ENCODE assay signal across 28 mouse cellular contexts in the genomic region with DNA sequence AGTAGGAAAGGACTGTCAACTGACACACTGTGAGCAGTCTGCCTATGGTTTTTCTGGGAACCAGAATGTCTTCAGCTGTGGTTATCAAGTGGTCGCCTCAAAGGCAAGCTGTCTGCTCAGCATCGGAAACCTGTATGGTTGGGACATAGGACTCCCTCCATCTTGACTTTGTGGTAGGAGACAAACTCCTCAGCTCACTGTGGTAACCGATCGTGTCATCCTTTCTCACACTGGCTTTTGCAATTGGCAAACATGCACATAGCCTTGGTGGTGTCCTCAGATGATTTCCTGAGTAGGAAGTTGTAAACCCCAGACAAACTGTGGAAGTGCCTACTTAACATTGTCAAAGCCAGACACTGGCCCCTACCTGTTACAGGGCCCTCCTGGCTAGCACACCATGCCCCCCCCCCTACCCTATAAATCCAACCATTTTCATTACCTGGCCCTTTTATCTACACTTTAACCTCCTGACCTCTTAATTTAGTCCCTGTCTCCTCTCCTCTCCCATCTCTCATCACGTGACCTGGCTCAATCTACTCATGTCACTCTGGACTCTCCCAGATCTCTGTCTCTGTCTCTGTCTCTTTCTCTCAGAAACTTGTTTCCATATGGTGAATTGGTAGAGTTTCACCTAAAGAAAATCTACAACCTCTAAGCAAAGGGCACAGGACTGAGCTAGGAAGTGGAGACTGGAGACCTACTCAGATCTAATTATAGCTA. TPM values are rescaled to one million over a fixed set of nuclear protein-coding genes. Genes with fewer than 3 reads are reported as not detected.
DNase-seq lines count a peak whose midpoint lies in the region; ATAC-seq and TF ChIP-seq lines count a peak whose summit lies in the region.
"Had no signal": no experiment of that assay in that cellular context is flagged by ENCODE, and none has a peak within 500 bp of the region (broad histone marks: within the 10 kb centered on the region; RNA-seq: fewer than 3 reads in every experiment).

No protein-coding gene starts in this region.

- TF ChIP-seq RAD21 in CH12.LX (IDR thresholded peaks at IDR 0.05; ENCODE audit: low read depth, low read length): no peak

- H3K4me1 ChIP-seq in CH12.LX (ENCODE audit: control insufficient read depth in 1 of 2, insufficient read depth in 2 of 2): no peaks in the 10 kb centered on the region
- no peaks in the 10 kb centered on the region for H3K4me1 ChIP-seq in forebrain, embryonic 15.5 days
- H3K4me1 ChIP-seq in midbrain, postnatal 0 days (ENCODE audit: insufficient read depth, low read length): no peaks in the 10 kb centered on the region
- H3K4me1 ChIP-seq: embryonic facial prominence, embryonic 10.5 days; heart, embryonic 15.5 days; intestine, embryonic 15.5 days had no signal

- H3K4me3 ChIP-seq in C2C12 (ENCODE audit: insufficient read depth, poor library complexity, severe bottlenecking) (no peak overlapping the region), CH12.LX (replicated peaks in 1 of 3; ENCODE audit: low read depth in 2 of 3, low read length in 2 of 3, poor library complexity in 1 of 3) (no peak overlapping the region)
- no peak overlapping the region for H3K4me3 ChIP-seq in forebrain, embryonic 15.5 days
- H3K4me3 ChIP-seq in midbrain, postnatal 0 days (ENCODE audit: low read depth, low read length): no peak overlapping the region
- H3K4me3 ChIP-seq: embryonic facial prominence, embryonic 10.5 days; erythroblast, embryonic 14.5 days; forebrain, embryonic 10.5 days; heart, adult 2 months; heart, embryonic 15.5 days; intestine, embryonic 15.5 days had no signal

- H3K9ac ChIP-seq in CH12.LX (ENCODE audit: insufficient read depth, low read depth): no peak overlapping the region
- H3K9ac ChIP-seq in forebrain, embryonic 15.5 days (replicated peaks): no peak overlapping the region
- no peak overlapping the region for H3K9ac ChIP-seq in midbrain, postnatal 0 days (replicated peaks; ENCODE audit: low read length, poor library complexity, severe bottlenecking)
- H3K9ac ChIP-seq: heart, embryonic 15.5 days; hindbrain, embryonic 14.5 days; intestine, embryonic 15.5 days had no signal

- H3K36me3 ChIP-seq in C2C12 (ENCODE audit: control insufficient read depth, insufficient read depth) (no peaks in the 10 kb centered on the region), CH12.LX (replicated peaks in 1 of 2; ENCODE audit: control insufficient read depth in 1 of 2, insufficient read depth in 1 of 2, low read length in 1 of 2) (no peaks in the 10 kb centered on the region)
- no peaks in the 10 kb centered on the region for H3K36me3 ChIP-seq in forebrain, embryonic 15.5 days
- H3K36me3 ChIP-seq in midbrain, postnatal 0 days (ENCODE audit: insufficient read depth, low read length): no peaks in the 10 kb centered on the region
- H3K36me3 ChIP-seq: embryonic facial prominence, embryonic 10.5 days; forebrain, embryonic 10.5 days; heart, embryonic 15.5 days; intestine, embryonic 15.5 days had no signal

- in situ Hi-C loops in CH12.LX (cut with MboI; ENCODE audit: low pct_ligation_motif_present, low pct_unique_long_range_greater_than_20kb, low sequenced_read_pairs): no loop called here

- peaks cover 2% of the 10 kb centered on the region for H3K27me3 ChIP-seq in C2C12 (ENCODE audit: control insufficient read depth, insufficient read depth, insufficient read length)
- peaks cover 47% of the 10 kb centered on the region for H3K27me3 ChIP-seq in CH12.LX (replicated peaks)
- H3K27me3 ChIP-seq in forebrain, embryonic 15.5 days: peaks cover 23% of the 10 kb centered on the region
- H3K27me3 ChIP-seq in midbrain, postnatal 0 days (ENCODE audit: insufficient read depth, low read length): peaks cover 18% of the 10 kb centered on the region

- no peak overlapping the region for H3K27ac ChIP-seq in CH12.LX (ENCODE audit: insufficient read depth, low read depth)
- H3K27ac ChIP-seq in forebrain, embryonic 15.5 days (replicated peaks): no peak overlapping the region
- no peak overlapping the region for H3K27ac ChIP-seq in midbrain, postnatal 0 days (ENCODE audit: low read depth, low read length)
- H3K27ac ChIP-seq: embryonic facial prominence, embryonic 10.5 days; forebrain, embryonic 10.5 days; heart, adult 2 months; heart, embryonic 15.5 days; hindbrain, embryonic 14.5 days; intestine, embryonic 15.5 days had no signal

- TF ChIP-seq POLR2A in CH12.LX (IDR thresholded peaks at IDR 0.05; ENCODE audit: low read depth, low read length): no peak

- 87% methylated on average over 5 of the region's 5 CpGs for WGBS in forebrain, embryonic 15.5 days
- WGBS in midbrain, postnatal 0 days: 86% methylated on average over 5 of the region's 5 CpGs

- DNase-seq in CH12.LX (ENCODE audit: extremely low read depth) (no peak), adipocyte (ENCODE audit: low spot score) (no peak)
- DNase-seq in midbrain, postnatal 0 days (ENCODE audit: low spot score): no peak
- no peak for DNase-seq in ovary, adult 18-20 months (ENCODE audit: low spot score)
- DNase-seq: adrenal gland, adult 2 months; adrenal gland, postnatal 36 days; B cell, adult 2 months; cerebellum, adult 11 months; cerebellum, adult 8-10 months; cerebellum, postnatal 14 days; gastrocnemius, postnatal 10 days; heart, adult 2 months; heart, postnatal 14 days had no signal

- no peak overlapping the region for H3K4me2 ChIP-seq in CH12.LX (ENCODE audit: insufficient read depth, low read depth, poor library complexity, severe bottlenecking)
- no peak overlapping the region for H3K4me2 ChIP-seq in forebrain, embryonic 15.5 days (replicated peaks)
- no peak overlapping the region for H3K4me2 ChIP-seq in midbrain, postnatal 0 days (ENCODE audit: low read depth, low read length, poor library complexity, severe bottlenecking)
- H3K4me2 ChIP-seq: heart, embryonic 11.5 days; heart, embryonic 15.5 days; hindbrain, embryonic 14.5 days; intestine, embryonic 15.5 days had no signal

- H3K9me3 ChIP-seq in CH12.LX (replicated peaks; ENCODE audit: low read length): no peaks in the 10 kb centered on the region
- no peaks in the 10 kb centered on the region for H3K9me3 ChIP-seq in forebrain, embryonic 15.5 days
- no peaks in the 10 kb centered on the region for H3K9me3 ChIP-seq in midbrain, postnatal 0 days (ENCODE audit: low read length)
- H3K9me3 ChIP-seq: embryonic facial prominence, embryonic 10.5 days; forebrain, embryonic 10.5 days; heart, embryonic 15.5 days; intestine, embryonic 15.5 days had no signal

- dilution Hi-C loops in CH12.LX (cut with MboI; ENCODE audit: extremely low pct_ligation_motif_present, extremely low pct_unique_long_range_greater_than_20kb, low sequenced_read_pairs): no loop called here

- no peak overlapping the region for H3ac ChIP-seq in C2C12 (ENCODE audit: control insufficient read depth, insufficient read length, low read depth)

- TF ChIP-seq CTCF in C2C12 (IDR thresholded peaks at IDR 0.05; ENCODE audit: control insufficient read depth, insufficient read depth, insufficient read length): no peak
- no peak for TF ChIP-seq CTCF in CH12.LX (conservative IDR thresholded peaks at IDR 0.05 in 1 of 2, IDR thresholded peaks at IDR 0.05 in 1 of 2; ENCODE audit: low read depth in 2 of 2, low read length in 2 of 2)
- no peak for TF ChIP-seq CTCF in midbrain, postnatal 0 days (IDR thresholded peaks at IDR 0.05)

- H3K79me3 ChIP-seq in C2C12 (ENCODE audit: low read depth): no peaks in the 10 kb centered on the region

- TF ChIP-seq EP300 in CH12.LX (IDR thresholded peaks at IDR 0.05; ENCODE audit: low read length): no peak

- ATAC-seq in erythroblast, adult 5-6 weeks (replicated peaks; ENCODE audit: low FRiP score, poor library complexity, severe bottlenecking): 0 out of 2 replicates have a peak, but pooled peaks have one; percentile 29
- ATAC-seq in megakaryocyte progenitor cell, adult 5-6 weeks (replicated peaks; ENCODE audit: poor library complexity): peak; percentile 97
- no peak for ATAC-seq in forebrain, embryonic 15.5 days (replicated peaks)
- ATAC-seq in midbrain, postnatal 0 days (ENCODE audit: low FRiP score): no peak
- ATAC-seq: forebrain, embryonic 14.5 days; intestine, embryonic 15.5 days had no signal

- no peaks in the 10 kb centered on the region for H3K79me2 ChIP-seq in C2C12 (ENCODE audit: control insufficient read depth, insufficient read depth)
- H3K79me2 ChIP-seq in CH12.LX (replicated peaks; ENCODE audit: control insufficient read depth, extremely low read depth, insufficient read depth, poor library complexity, severe bottlenecking): no peaks in the 10 kb centered on the region

TF ChIP-seq in C2C12, 6 proteins besides CTCF, POLR2A, EP300 and RAD21:
- TF ChIP-seq FOSL1 (IDR thresholded peaks at IDR 0.05; ENCODE audit: insufficient read depth, low read length, poor library complexity, severe bottlenecking): no peak
- TF ChIP-seq USF1 (IDR thresholded peaks at IDR 0.05; ENCODE audit: low read depth): peak; percentile 59
- no peak for TF ChIP-seq MYOD1 (IDR thresholded peaks at IDR 0.05; ENCODE audit: control insufficient read depth, insufficient read length, low read depth)
- no peak for TF ChIP-seq MYOG (IDR thresholded peaks at IDR 0.05; ENCODE audit: control insufficient read depth, extremely low read depth, insufficient read length)
- TF ChIP-seq MAX (IDR thresholded peaks at IDR 0.05): no peak

TF ChIP-seq in CH12.LX, 34 proteins besides CTCF, POLR2A, EP300 and RAD21:
- TF ChIP-seq TCF12 (IDR thresholded peaks at IDR 0.05; ENCODE audit: low read depth, low read length): no peak
- 0 out of 2 replicates have a peak, but pooled peaks have one; percentile 8 for TF ChIP-seq BHLHE40 (IDR thresholded peaks at IDR 0.05; ENCODE audit: low read depth, low read length)
- no peak for TF ChIP-seq ZC3H11A (IDR thresholded peaks at IDR 0.05; ENCODE audit: low read depth, low read length)
- TF ChIP-seq NRF1 (IDR thresholded peaks at IDR 0.05; ENCODE audit: low read depth, low read length): no peak

RNA-seq across cellular contexts. Expression of a gene that starts 6.7 kb away (rescaled TPM):
- polyA plus RNA-seq in C2C12 (2012; fragmentation: generic; extraction: Trizol): not detected
- 0.25 and 0.34 TPM in 2 replicates for total RNA-seq in CH12.LX (2012; rRNA removed)
- total RNA-seq in CH12.LX (2014; rRNA removed): 0.42 and 0.53 TPM in 2 replicates
- polyA plus RNA-seq in CH12.LX (2012; ENCODE audit: insufficient read length, low read depth): 1.9 and 2.0 TPM in 2 replicates
- not detected in 2 replicates for total RNA-seq in erythroblast, adult 5-6 weeks (2015; ENCODE audit: low replicate concordance)
- not detected in 2 replicates for total RNA-seq in erythroblast, adult 5-6 weeks (2017; ENCODE audit: low replicate concordance)
- not detected in 2 replicates for total RNA-seq in megakaryocyte progenitor cell, adult 5-6 weeks (2015)
- total RNA-seq in megakaryocyte progenitor cell, adult 5-6 weeks (2017): not detected in 2 replicates
- polyA plus RNA-seq in forebrain, embryonic 15.5 days (2015; fragmentation: Nextera tagmentation; extraction: Ambion mirVana): not detected in 2 replicates
- total RNA-seq in midbrain, postnatal 0 days (2014; rRNA removed): not detected in 2 replicates
- not detected in 2 replicates for polyA plus RNA-seq in midbrain, postnatal 0 days (2015; fragmentation: Nextera tagmentation; extraction: Ambion mirVana)
- total RNA-seq: adrenal gland, adult 2 months; adrenal gland, postnatal 36 days; gastrocnemius, postnatal 10 days; gastrocnemius, postnatal 4 days; heart, adult 2 months; heart, postnatal 14 days had no signal
- polyA plus RNA-seq: adrenal gland, adult 2 months; embryonic facial prominence, embryonic 14.5 days; erythroblast, embryonic 14.5 days; forebrain, embryonic 10.5 days; forebrain, embryonic 14.5 days; frontal cortex, adult 2 months; hindbrain, embryonic 14.5 days had no signal

Comparison
In these comparisons a context has a peak if more than half of its experiments do, and no peak if none do; other contexts are left out.
1. ATAC-seq: peak in erythroblast, adult 5-6 weeks (single experiment) and megakaryocyte progenitor cell, adult 5-6 weeks (single experiment); none in forebrain, embryonic 15.5 days (single experiment) and midbrain, postnatal 0 days (single experiment).